In the genomic region with DNA sequence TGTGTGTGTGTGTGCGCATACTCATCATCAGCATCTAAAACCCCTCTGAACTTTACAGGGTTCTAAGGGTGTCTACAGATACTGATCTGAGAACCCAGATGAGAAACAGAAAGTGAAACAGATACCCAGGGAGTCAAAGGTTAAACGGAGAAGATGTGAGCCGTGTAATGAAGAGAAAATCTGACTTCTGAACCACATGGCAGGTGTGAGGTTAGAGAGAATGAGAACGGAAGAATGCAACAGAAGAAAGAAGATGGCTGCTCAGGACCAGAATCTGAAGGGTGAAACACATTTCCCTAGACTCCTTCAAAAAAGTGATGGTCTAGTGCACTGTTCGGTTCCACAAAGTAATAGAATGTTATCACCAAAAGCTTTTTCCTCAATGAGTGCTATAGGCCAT, we compare ENCODE assay signal across 16 mouse cellular contexts.
"Had no signal": no experiment of that assay in that cellular context is flagged by ENCODE, and none has a peak within 500 bp of the region (broad histone marks: within the 10 kb centered on the region; RNA-seq: fewer than 3 reads in every experiment).

No protein-coding gene starts in this region.

- H3K4me3 ChIP-seq: limb, embryonic 10.5 days; liver, embryonic 13.5 days; lung, embryonic 15.5 days; megakaryocyte, embryonic 14.5 days; midbrain, embryonic 15.5 days had no signal

- DNase-seq: kidney, adult 9 months; kidney, postnatal 4 days; liver, embryonic 13.5 days; liver, postnatal 0 days; lung, postnatal 14 days; right cerebral cortex, adult 18-20 months; right cerebral cortex, postnatal 25 days had no signal

- ATAC-seq: intestine, postnatal 0 days; liver, postnatal 0 days; midbrain, embryonic 15.5 days had no signal

- H3K4me2 ChIP-seq: liver, embryonic 13.5 days; lung, embryonic 15.5 days; midbrain, embryonic 11.5 days; midbrain, embryonic 15.5 days had no signal

- H3K4me1 ChIP-seq: limb, embryonic 10.5 days; liver, embryonic 13.5 days; lung, embryonic 15.5 days; midbrain, embryonic 15.5 days had no signal

- H3K9me3 ChIP-seq: limb, embryonic 10.5 days; liver, embryonic 13.5 days; lung, embryonic 15.5 days; megakaryocyte, embryonic 14.5 days; midbrain, embryonic 15.5 days had no signal

- H3K27ac ChIP-seq: kidney, postnatal 0 days; limb, embryonic 10.5 days; liver, embryonic 13.5 days; lung, embryonic 15.5 days; macrophage; midbrain, embryonic 15.5 days; stomach, postnatal 0 days had no signal

- H3K27me3 ChIP-seq: liver, embryonic 13.5 days; lung, embryonic 15.5 days; megakaryocyte, embryonic 14.5 days; midbrain, embryonic 15.5 days had no signal

- H3K9ac ChIP-seq: liver, embryonic 13.5 days; liver, postnatal 0 days; lung, embryonic 15.5 days; midbrain, embryonic 15.5 days had no signal
